Mouse (Mus musculus): ENCODE measurements around the gene Clp1. TPM values are rescaled to one million over a fixed set of nuclear protein-coding genes. Genes with fewer than 3 reads are reported as not detected.

The Clp1 gene
- polyA plus RNA-seq, 1 experiment from 2014 or later = 35.9 TPM

GRCm38 (mm10) chr2:84704329-84704728 lies 22.8 kb downstream of the Clp1 start:
- H3K9ac ChIP-seq = 0 out of 2 replicates have a peak overlapping the region, but pooled peaks have one; percentile 12
- 68% methylated on average over 5 of the region's 5 CpGs for WGBS
- ATAC-seq = no peak
- H3K27ac ChIP-seq = no peak overlapping the region
- H3K36me3 ChIP-seq (ENCODE audit: poor library complexity, severe bottlenecking) = peaks cover 53% of the 10 kb centered on the region
- H3K4me3 ChIP-seq = no peak overlapping the region
- peaks cover 25% of the 10 kb centered on the region for H3K4me1 ChIP-seq
- no peaks in the 10 kb centered on the region for H3K9me3 ChIP-seq (replicated peaks)
- no peaks in the 10 kb centered on the region for H3K27me3 ChIP-seq
- no peak overlapping the region for H3K4me2 ChIP-seq

GRCm38 (mm10) chr2:84703497-84703896 lies 23.7 kb downstream of the Clp1 start:
- H3K36me3 ChIP-seq (ENCODE audit: poor library complexity, severe bottlenecking) = peaks cover 49% of the 10 kb centered on the region
- H3K27ac ChIP-seq = no peak overlapping the region
- no peak overlapping the region for H3K4me3 ChIP-seq
- no peak overlapping the region for H3K9ac ChIP-seq
- H3K9me3 ChIP-seq (replicated peaks) = no peaks in the 10 kb centered on the region
- no peaks in the 10 kb centered on the region for H3K27me3 ChIP-seq
- 89% methylated on average over 1 of the region's 1 CpGs for WGBS
- H3K4me1 ChIP-seq = peaks cover 17% of the 10 kb centered on the region
- ATAC-seq = no peak
- H3K4me2 ChIP-seq = no peak overlapping the region

GRCm38 (mm10) chr2:84695007-84695695 lies 32.0 kb downstream of the Clp1 start:
- Histone ChIP-seq H3K27me3 (no peaks in the 10 kb centered on the region), H3K4me3 (no peak overlapping the region), H3K9ac (no peak overlapping the region), H3K9me3 (replicated peaks) (no peaks in the 10 kb centered on the region), H3K4me2 (no peak overlapping the region), H3K36me3 (ENCODE audit: poor library complexity, severe bottlenecking) (peaks cover 66% of the 10 kb centered on the region), H3K27ac (no peak overlapping the region), H3K4me1 (no peaks in the 10 kb centered on the region)
- no peak; the same call in 1 of the 2 replicates for ATAC-seq
- 94% methylated on average over 5 of the region's 5 CpGs for WGBS

GRCm38 (mm10) chr2:84690050-84690449 lies 37.1 kb downstream of the Clp1 start:
- Histone ChIP-seq H3K36me3 (ENCODE audit: poor library complexity, severe bottlenecking) (peaks cover 91% of the 10 kb centered on the region), H3K27me3 (no peaks in the 10 kb centered on the region), H3K9me3 (replicated peaks) (no peaks in the 10 kb centered on the region), H3K27ac (no peak overlapping the region), H3K9ac (no peak overlapping the region), H3K4me3 (no peak overlapping the region), H3K4me1 (no peaks in the 10 kb centered on the region), H3K4me2 (no peak overlapping the region)
- peak; percentile 23; the same call in 1 of the 2 replicates for ATAC-seq
- 92% methylated on average over 12 of the region's 12 CpGs for WGBS

- no peaks in the 10 kb centered on the region for H3K4me1 ChIP-seq
- H3K36me3 ChIP-seq (ENCODE audit: poor library complexity, severe bottlenecking) = peaks cover 88% of the 10 kb centered on the region
- H3K4me2 ChIP-seq = no peak overlapping the region
- ATAC-seq = no peak
- no peak overlapping the region for H3K4me3 ChIP-seq
- no peak overlapping the region for H3K27ac ChIP-seq
- no peaks in the 10 kb centered on the region for H3K9me3 ChIP-seq (replicated peaks)
- no peaks in the 10 kb centered on the region for H3K27me3 ChIP-seq
- H3K9ac ChIP-seq = no peak overlapping the region
- 83% methylated on average over 2 of the region's 2 CpGs for WGBS
Measured at GRCm38 (mm10) chr2:84688080-84688844, 38.9 kb downstream of the Clp1 start.

- WGBS = 83% methylated on average over 6 of the region's 6 CpGs
- H3K4me1 ChIP-seq = peaks cover 10% of the 10 kb centered on the region
- ATAC-seq = no peak
- no peak overlapping the region for H3K4me2 ChIP-seq
- H3K9ac ChIP-seq = no peak overlapping the region
- H3K36me3 ChIP-seq (ENCODE audit: poor library complexity, severe bottlenecking) = peaks cover 46% of the 10 kb centered on the region
- H3K27me3 ChIP-seq = no peaks in the 10 kb centered on the region
- H3K9me3 ChIP-seq (replicated peaks) = no peaks in the 10 kb centered on the region
- H3K4me3 ChIP-seq = no peak overlapping the region
- no peak overlapping the region for H3K27ac ChIP-seq
Measured at GRCm38 (mm10) chr2:84682605-84683183, 44.5 kb downstream of the Clp1 start.

- Histone ChIP-seq H3K9ac (peak within 1 kb of the TSS; percentile 88), H3K9me3 (replicated peaks) (no peaks in the 10 kb centered on the region), H3K4me2 (peak within 1 kb of the TSS; percentile 78), H3K4me3 (peak within 1 kb of the TSS; percentile 97), H3K27ac (peak within 1 kb of the TSS; percentile 44; the same call in 1 of the 2 replicates), H3K4me1 (peaks cover 26% of the 10 kb centered on the region), H3K36me3 (ENCODE audit: poor library complexity, severe bottlenecking) (peaks cover 34% of the 10 kb centered on the region), H3K27me3 (no peaks in the 10 kb centered on the region)
- no peak for ATAC-seq
- 14% methylated on average over 8 of the region's 8 CpGs for WGBS
Measured at GRCm38 (mm10) chr2:84679016-84679415, 48.1 kb downstream of the Clp1 start, which contains the start of gene Tmx2. TSS of gene Tmx2 (minus strand) at chr2:84679140.

- Histone ChIP-seq H3K9ac (peak within 1 kb of the TSS; percentile 88), H3K9me3 (replicated peaks) (no peaks in the 10 kb centered on the region), H3K36me3 (ENCODE audit: poor library complexity, severe bottlenecking) (peaks cover 40% of the 10 kb centered on the region), H3K4me3 (peak within 1 kb of the TSS; percentile 97), H3K27me3 (no peaks in the 10 kb centered on the region), H3K4me2 (peak within 1 kb of the TSS; percentile 78), H3K27ac (peak within 1 kb of the TSS; percentile 51), H3K4me1 (peaks cover 26% of the 10 kb centered on the region)
- peak; percentile 99 for ATAC-seq
- WGBS = under 1% methylated on average over 44 of the region's 44 CpGs
Measured at GRCm38 (mm10) chr2:84677968-84678880, 48.9 kb downstream of the Clp1 start, which contains the start of the genes Gm28635 and Med19. TSS of gene Gm28635 (minus strand) at chr2:84678041. TSS of gene Med19 (plus strand) at chr2:84678402.

GRCm38 (mm10) chr2:84677270-84677967 lies 49.7 kb downstream of the Clp1 start:
- Histone ChIP-seq H3K4me3 (peak overlapping the region; percentile 97), H3K27ac (peak overlapping the region; percentile 51), H3K9me3 (replicated peaks) (no peaks in the 10 kb centered on the region), H3K9ac (peak overlapping the region; percentile 76), H3K4me2 (peak overlapping the region; percentile 75), H3K36me3 (ENCODE audit: poor library complexity, severe bottlenecking) (peaks cover 44% of the 10 kb centered on the region), H3K27me3 (no peaks in the 10 kb centered on the region), H3K4me1 (peaks cover 26% of the 10 kb centered on the region)
- ATAC-seq = peak; percentile 42
- 11% methylated on average over 22 of the region's 22 CpGs for WGBS

Data from forebrain, embryonic 13.5 days (tissue).